8 mouse cellular contexts compared by ENCODE assay signal in genomic region chr19:6418233-6418879, GRCm38 (mm10). TPM values are rescaled to one million over a fixed set of nuclear protein-coding genes. Genes with fewer than 3 reads are reported as not detected.
DNase-seq lines count a peak whose midpoint lies in the region; TF ChIP-seq lines count a peak whose summit lies in the region.

Nrxn2 (plus strand) TSS chr19:6418731.

- peak; percentile 35 for DNase-seq in adipocyte (ENCODE audit: low spot score)
- DNase-seq in gastrocnemius, adult 8-10 months (ENCODE audit: low spot score in 2 of 2): peak; percentile 63 to 71
- peak; percentile 95 for DNase-seq in induced T-regulatory cell, adult 2 months (ENCODE audit: low read depth)
- peak; percentile 86 to 94 for DNase-seq in left cerebral cortex, adult 8-10 months (ENCODE audit: low spot score in 2 of 2)
- peak; percentile 94 for DNase-seq in right cerebral cortex, adult 2 months (ENCODE audit: low spot score in 2 of 2)
- DNase-seq in urinary bladder, postnatal 25 days (ENCODE audit: low spot score): peak; percentile 79

- H3K36me3 ChIP-seq in megakaryocyte, embryonic 14.5 days (replicated peaks; ENCODE audit: low read length): peaks cover 34% of the 10 kb centered on the region

- H3K27ac ChIP-seq in cortical plate, adult 2 months (ENCODE audit: insufficient read depth, low read length): peak within 1 kb of the TSS; percentile 49; the same call in 1 of the 2 replicates

- peak within 1 kb of the TSS; percentile 87 for H3K4me3 ChIP-seq in cortical plate, adult 2 months (ENCODE audit: insufficient read depth, low read length)
- peak within 1 kb of the TSS; percentile 86 for H3K4me3 ChIP-seq in megakaryocyte, embryonic 14.5 days (replicated peaks)

- TF ChIP-seq CTCF in cortical plate, adult 2 months (IDR thresholded peaks at IDR 0.05; ENCODE audit: extremely low read depth, insufficient read depth, low read length): peak; percentile 55

- peaks cover 19% of the 10 kb centered on the region for H3K4me1 ChIP-seq in cortical plate, adult 2 months (ENCODE audit: control insufficient read depth, insufficient read depth, low read length)
- H3K4me1 ChIP-seq in megakaryocyte, embryonic 14.5 days: peaks cover 61% of the 10 kb centered on the region

- peak; percentile 93 for TF ChIP-seq POLR2A in cortical plate, adult 2 months (IDR thresholded peaks at IDR 0.05; ENCODE audit: extremely low read depth, insufficient read depth, low read length)

- H3K9me3 ChIP-seq in megakaryocyte, embryonic 14.5 days: no peaks in the 10 kb centered on the region

- peaks cover 78% of the 10 kb centered on the region for H3K27me3 ChIP-seq in megakaryocyte, embryonic 14.5 days (replicated peaks)

RNA-seq across cellular contexts. Expression of gene Nrxn2, which starts in this region (rescaled TPM):
- polyA plus RNA-seq in cortical plate, adult 2 months (2012; rRNA removed): 279 and 288 TPM in 2 replicates
- total RNA-seq in gastrocnemius, adult 8-10 months (2022): 1 to 10 TPM in 2 of 4 experiments, under 1 TPM in 2; 0.31 to 1.8 (median 1.0) TPM
- total RNA-seq in left cerebral cortex, adult 8-10 months (2022): 100 to 1,000 TPM; 469 to 523 (median 497) TPM
- 0.62 and 1.5 TPM in 2 replicates for polyA plus RNA-seq in megakaryocyte, embryonic 14.5 days (2012; ENCODE audit: insufficient read depth, low replicate concordance)

Comparison
In these comparisons a context has a peak if more than half of its experiments do, and no peak if none do; other contexts are left out.
1. Peak in every context shown above with its lines: DNase-seq, H3K4me3 ChIP-seq and H3K27ac ChIP-seq.
2. RNA of gene Nrxn2 (total RNA-seq): 469 to 523 TPM in left cerebral cortex, adult 8-10 months; 0.31 to 1.8 TPM in gastrocnemius, adult 8-10 months; every median in the first group is over 100 times any median in the second.
3. RNA of gene Nrxn2 (polyA plus RNA-seq): 279 to 288 TPM in cortical plate, adult 2 months; 0.62 to 1.5 TPM in megakaryocyte, embryonic 14.5 days; every median in the first group is over 100 times any median in the second.
4. DNase-seq: peak in every context shown above with its lines; median percentile 95 in induced T-regulatory cell, adult 2 months; 94 in right cerebral cortex, adult 2 months; 90 in left cerebral cortex, adult 8-10 months; 79 in urinary bladder, postnatal 25 days; 67 in gastrocnemius, adult 8-10 months; 35 in adipocyte.